Mouse (Mus musculus) testis, adult 2 months (tissue): Measurements from ENCODE around the gene Ptgds.

Source experiments
- CTCF ChIP-seq: fragments of 200-500 bp; IDR thresholded peaks from 2 replicates; pipeline ENCODE4 v1.5.1; 2012; ENCODE audit warnings: low read depth, mild to moderate bottlenecking, inconsistent platforms, low read length, moderate library complexity; ENCODE audit not compliant: control insufficient read depth, insufficient read depth, insufficient replicate concordance
- POLR2A ChIP-seq: fragments of 200-500 bp; IDR thresholded peaks from 2 replicates; pipeline ENCODE4 v1.6.1; 2012; ENCODE audit warnings: low read depth, mild to moderate bottlenecking, inconsistent platforms, low read length, moderate library complexity; ENCODE audit not compliant: control insufficient read depth

DNA sequence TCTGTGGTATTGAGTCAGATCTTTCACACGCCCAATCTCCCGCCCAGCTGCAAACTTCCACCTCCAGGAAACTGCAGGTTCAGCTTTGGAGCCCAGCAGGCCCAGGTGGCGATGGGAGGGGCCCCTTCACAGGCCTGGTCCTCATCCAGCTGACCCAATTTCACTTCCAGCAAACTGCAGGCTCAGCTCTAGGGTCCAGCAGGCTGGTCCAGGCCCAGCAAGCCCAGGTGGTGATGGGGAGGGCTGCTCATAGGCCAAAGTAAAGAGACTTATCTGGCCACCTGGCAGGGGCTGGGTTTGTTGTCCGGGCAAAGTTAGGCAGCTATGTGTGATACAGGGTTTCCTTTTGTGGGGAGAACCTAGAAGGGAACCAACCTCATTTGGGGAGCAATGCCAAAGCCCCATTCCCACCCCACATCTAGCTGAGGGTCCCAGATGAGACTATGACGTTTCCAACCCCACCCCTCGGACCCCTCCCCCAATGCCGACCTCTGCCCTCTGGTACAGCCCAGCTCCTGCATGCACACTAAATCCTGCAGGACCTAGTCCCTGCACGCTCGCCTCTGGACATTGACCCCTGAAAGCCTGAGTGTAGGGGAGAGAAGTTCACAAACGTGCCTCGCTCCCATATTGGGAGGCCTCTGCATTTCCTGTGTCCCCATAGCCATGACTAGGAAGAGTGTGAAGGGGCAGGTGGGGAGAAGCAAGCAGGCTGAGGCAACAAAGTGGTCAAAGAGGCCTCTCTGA lies 15.2 kb upstream of the Ptgds start:
- TF ChIP-seq CTCF (no peak), POLR2A (no peak)
